Mouse (Mus musculus) kidney, embryonic 16.5 days (tissue): ENCODE measurements at regions not wholly inside any gene's neighbourhood (a gene's known extent, or its start where the extent isn't known, plus 50 kb on each side); places are given as distances from the start of the nearest gene placed in this dataset.

Experiments used
- ATAC-seq: fragments of 200-750 bp; cut with Nextera tagmentation; 2 replicates; pipeline ENCODE4 v1.8.0; 2017; ENCODE audit warnings: moderate TSS enrichment; ENCODE audit not compliant: low FRiP score, low TSS enrichment
- H3K27ac ChIP-seq: fragments of 300-500 bp; sonication (generic); 2 replicates; pipeline ENCODE4 v1.5.1; 2014; ENCODE audit warnings: low read length
- H3K27me3 ChIP-seq: fragments of 300-500 bp; sonication (generic); 2 replicates; pipeline ENCODE4 v1.6.1; 2014; ENCODE audit warnings: low read length, control low read depth, mixed read lengths; ENCODE audit not compliant: insufficient read depth
- H3K36me3 ChIP-seq: fragments of 300-500 bp; sonication (generic); 2 replicates; pipeline ENCODE4 v1.6.1; 2014; ENCODE audit warnings: low read length, control low read depth, mixed read lengths; ENCODE audit not compliant: insufficient read depth
- H3K4me1 ChIP-seq: fragments of 300-500 bp; sonication (generic); 2 replicates; pipeline ENCODE4 v1.6.1; 2014; ENCODE audit warnings: low read length, control low read depth, mixed read lengths; ENCODE audit not compliant: insufficient read depth
- H3K4me2 ChIP-seq: fragments of 300-500 bp; sonication (generic); replicated peaks from 2 replicates; pipeline ENCODE4 v1.6.1; 2014; ENCODE audit warnings: low read depth, low read length
- H3K4me3 ChIP-seq: fragments of 300-500 bp; sonication (generic); 2 replicates; pipeline ENCODE4 v1.5.1; 2014; ENCODE audit warnings: mild to moderate bottlenecking, low read length
- H3K9ac ChIP-seq: fragments of 300-500 bp; sonication (generic); replicated peaks from 2 replicates; pipeline ENCODE4 v1.6.1; 2014; ENCODE audit warnings: low read length
- H3K9me3 ChIP-seq: fragments of 300-500 bp; sonication (generic); 2 replicates; pipeline ENCODE4 v1.6.1; 2016; ENCODE audit warnings: low read length, control low read depth
- WGBS: fragments of 180-500 bp; shearing (Covaris S2); extraction: QIAGEN DNeasy Blood & Tissue Kit; methylation state at CpG from one replicate; pipeline ENCODE4 v1.1.7; 2014; 5-methylcytosine and 5-hydroxymethylcytosine counted together

DNA sequence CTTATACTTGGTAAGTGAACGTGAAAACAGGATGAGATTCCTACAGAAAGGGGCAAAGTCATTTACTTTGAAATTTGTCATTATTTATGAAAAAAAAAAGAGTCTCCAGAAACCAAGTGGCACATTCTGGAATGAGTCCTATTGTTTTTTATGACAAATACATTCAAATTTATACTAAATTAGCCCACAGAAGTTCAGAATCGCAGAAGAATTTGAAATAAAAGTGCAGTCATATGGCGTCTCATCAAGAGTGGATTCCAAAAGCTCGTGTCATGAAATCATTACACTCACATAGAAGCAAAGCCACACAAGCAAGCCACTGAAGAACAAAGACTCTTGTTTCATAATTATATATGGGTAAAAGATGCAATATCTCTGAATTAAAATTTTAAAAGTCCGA is 316.9 kb downstream of the Slc16a7 start:
- ATAC-seq, result no peak
- no peaks in the 10 kb centered on the region for H3K9me3 ChIP-seq
- no peaks in the 10 kb centered on the region for H3K4me1 ChIP-seq
- H3K27ac ChIP-seq, result no peak overlapping the region
- no peak overlapping the region for H3K4me3 ChIP-seq
- 87% methylated on average over 5 of the region's 5 CpGs for WGBS
- no peaks in the 10 kb centered on the region for H3K36me3 ChIP-seq
- no peak overlapping the region for H3K9ac ChIP-seq
- no peak overlapping the region for H3K4me2 ChIP-seq
- H3K27me3 ChIP-seq, result no peaks in the 10 kb centered on the region

- 91% methylated on average over 4 of the region's 4 CpGs for WGBS
- Histone ChIP-seq H3K9me3 (no peaks in the 10 kb centered on the region), H3K9ac (no peak overlapping the region), H3K27me3 (no peaks in the 10 kb centered on the region), H3K4me1 (no peaks in the 10 kb centered on the region), H3K36me3 (no peaks in the 10 kb centered on the region), H3K4me3 (no peak overlapping the region), H3K4me2 (no peak overlapping the region), H3K27ac (no peak overlapping the region)
- no peak for ATAC-seq
Measured at GRCm38 (mm10) chr10:125070246-125070645, 319.0 kb downstream of the Slc16a7 start.

DNA sequence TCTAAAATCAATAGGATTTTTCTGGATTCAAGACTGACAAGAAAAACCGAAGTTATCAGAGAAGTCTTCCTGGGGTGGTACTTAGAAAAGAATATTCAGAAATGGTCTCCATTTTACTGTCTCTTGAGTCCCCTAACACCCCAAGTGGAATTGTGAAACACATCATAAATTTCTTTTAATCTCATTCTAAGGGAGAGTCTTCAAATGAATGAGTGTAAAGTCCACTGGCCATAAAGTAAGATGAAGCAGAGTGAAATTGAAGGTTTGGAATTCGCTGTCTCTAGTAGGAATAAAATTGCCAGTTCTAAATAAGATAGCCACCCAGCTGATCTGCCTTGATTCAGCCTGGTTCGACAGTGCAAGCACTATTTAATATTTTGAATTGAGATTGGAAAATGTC is 350.0 kb downstream of the Slc16a7 start:
- H3K27ac ChIP-seq, result no peak overlapping the region
- H3K36me3 ChIP-seq, result no peaks in the 10 kb centered on the region
- no peak overlapping the region for H3K9ac ChIP-seq
- H3K27me3 ChIP-seq, result no peaks in the 10 kb centered on the region
- no peak overlapping the region for H3K4me3 ChIP-seq
- WGBS, result 78% methylated on average over 3 of the region's 3 CpGs
- no peaks in the 10 kb centered on the region for H3K4me1 ChIP-seq
- H3K4me2 ChIP-seq, result no peak overlapping the region
- H3K9me3 ChIP-seq, result no peaks in the 10 kb centered on the region
- no peak for ATAC-seq

- ATAC-seq, result no peak
- no peak overlapping the region for H3K27ac ChIP-seq
- H3K27me3 ChIP-seq, result no peaks in the 10 kb centered on the region
- 87% methylated on average over 7 of the region's 7 CpGs for WGBS
- no peak overlapping the region for H3K4me2 ChIP-seq
- no peak overlapping the region for H3K4me3 ChIP-seq
- H3K36me3 ChIP-seq, result no peaks in the 10 kb centered on the region
- H3K9ac ChIP-seq, result no peak overlapping the region
- H3K9me3 ChIP-seq, result no peaks in the 10 kb centered on the region
- no peaks in the 10 kb centered on the region for H3K4me1 ChIP-seq
Measured at GRCm38 (mm10) chr10:125035631-125036030, 353.6 kb downstream of the Slc16a7 start.

DNA sequence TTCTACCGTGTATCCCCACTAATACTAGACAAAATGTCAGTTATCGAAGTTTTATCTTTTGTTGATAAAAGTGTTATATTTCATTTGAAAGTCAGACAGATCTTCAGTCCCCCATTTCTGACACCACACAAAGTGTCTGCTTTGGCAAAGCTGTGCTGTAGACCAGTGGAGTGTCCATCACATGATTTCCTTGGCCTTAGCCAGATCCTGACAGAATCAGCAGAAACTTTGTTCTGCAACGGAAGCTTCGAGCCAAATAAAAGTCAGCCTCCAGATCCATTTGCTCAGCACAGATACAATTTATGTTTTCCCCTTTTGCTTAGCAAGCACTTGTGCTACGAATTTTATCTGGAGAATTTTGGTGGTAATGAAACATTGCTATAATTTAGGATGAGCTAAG is 360.9 kb downstream of the Slc16a7 start:
- H3K9me3 ChIP-seq, result no peaks in the 10 kb centered on the region
- H3K4me1 ChIP-seq, result no peaks in the 10 kb centered on the region
- H3K4me2 ChIP-seq, result no peak overlapping the region
- no peak overlapping the region for H3K9ac ChIP-seq
- H3K27me3 ChIP-seq, result no peaks in the 10 kb centered on the region
- H3K4me3 ChIP-seq, result no peak overlapping the region
- H3K27ac ChIP-seq, result no peak overlapping the region
- ATAC-seq, result no peak
- H3K36me3 ChIP-seq, result no peaks in the 10 kb centered on the region
- 56% methylated on average over 5 of the region's 5 CpGs for WGBS

DNA sequence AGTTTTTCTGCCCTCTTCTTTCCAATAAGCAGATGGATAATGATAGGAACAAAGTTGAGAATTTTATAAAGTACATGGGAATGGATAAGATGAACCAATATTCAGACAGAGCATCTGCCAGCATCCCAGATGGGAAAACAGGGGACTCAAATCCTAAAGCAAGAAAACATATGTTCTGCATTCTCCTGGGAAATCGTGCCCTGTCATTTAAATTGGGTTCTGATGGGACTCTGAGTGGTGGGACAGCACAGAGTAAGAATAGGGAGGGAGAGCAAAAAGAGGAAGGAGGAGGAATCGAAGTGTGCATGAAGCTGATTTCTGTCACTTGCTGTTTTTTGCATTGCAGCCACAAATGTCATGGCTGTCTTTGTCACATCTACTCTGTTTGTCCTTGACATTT is 362.4 kb downstream of the Slc16a7 start:
- ATAC-seq, result no peak
- H3K36me3 ChIP-seq, result no peaks in the 10 kb centered on the region
- WGBS, result 72% methylated on average over 2 of the region's 2 CpGs
- H3K27me3 ChIP-seq, result no peaks in the 10 kb centered on the region
- no peaks in the 10 kb centered on the region for H3K4me1 ChIP-seq
- no peaks in the 10 kb centered on the region for H3K9me3 ChIP-seq
- no peak overlapping the region for H3K27ac ChIP-seq
- H3K9ac ChIP-seq, result no peak overlapping the region
- no peak overlapping the region for H3K4me3 ChIP-seq
- no peak overlapping the region for H3K4me2 ChIP-seq
